9 mouse cellular contexts compared by ENCODE assay signal in genomic region chr11:119945343-119945742, GRCm38 (mm10). TPM values are rescaled to one million over a fixed set of nuclear protein-coding genes. Genes with fewer than 3 reads are reported as not detected.
A peak's percentile ranks its signal among the peaks of the same experiment; 100 is the strongest.
DNase-seq lines count a peak whose midpoint lies in the region; ATAC-seq and TF ChIP-seq lines count a peak whose summit lies in the region.
"Had no signal": no experiment of that assay in that cellular context is flagged by ENCODE, and none has a peak within 500 bp of the region (broad histone marks: within the 10 kb centered on the region; RNA-seq: fewer than 3 reads in every experiment).

No protein-coding gene starts in this region.

- ATAC-seq in embryonic facial prominence, embryonic 13.5 days (ENCODE audit: insufficient number of reproducible peaks, insufficient read depth, low FRiP score, low TSS enrichment, low read depth), result no peak
- peak; percentile 13; the same call in 1 of the 2 replicates for ATAC-seq in heart, embryonic 14.5 days (ENCODE audit: insufficient number of reproducible peaks, insufficient read depth, low FRiP score, low read depth)
- peak; percentile 11 for ATAC-seq in liver, postnatal 0 days

- H3K4me3 ChIP-seq in embryonic facial prominence, embryonic 13.5 days, result no peak overlapping the region
- H3K4me3 ChIP-seq in embryonic facial prominence, embryonic 10.5 days, result no peak overlapping the region
- H3K4me3 ChIP-seq in heart, embryonic 14.5 days (ENCODE audit: control insufficient read depth in 1 of 2, insufficient read depth in 1 of 2, low read depth in 1 of 2, low read length in 2 of 2), result peak overlapping the region in 1 of 2 experiments; percentile 74; a peak in 2 of 4 replicates
- peak overlapping the region; percentile 73 for H3K4me3 ChIP-seq in liver, postnatal 0 days (ENCODE audit: low read depth, low read length)

- no peak for DNase-seq in embryonic facial prominence, embryonic 10.5 days (ENCODE audit: low spot score)
- peak; percentile 69 for DNase-seq in MN1 (ENCODE audit: low spot score)
- DNase-seq in liver, postnatal 0 days, result peak; percentile 67
- DNase-seq in spleen, adult 12 weeks (ENCODE audit: low spot score), result no peak
- DNase-seq in gastrocnemius, postnatal 14 days, result no peak
- no peak for DNase-seq in right cerebral cortex, postnatal 14 days
- DNase-seq: gastrocnemius, postnatal 25 days had no signal

- no peak overlapping the region for H3K9ac ChIP-seq in embryonic facial prominence, embryonic 13.5 days
- H3K9ac ChIP-seq in heart, embryonic 14.5 days (ENCODE audit: low read length), result no peak overlapping the region
- H3K9ac ChIP-seq in liver, postnatal 0 days (replicated peaks), result peak overlapping the region; percentile 81

- intact Hi-C loops in gastrocnemius, postnatal 14 days (cut with DNase I; ENCODE audit: low total_unique reads), result no loop called here

- no peaks in the 10 kb centered on the region for H3K36me3 ChIP-seq in embryonic facial prominence, embryonic 13.5 days
- H3K36me3 ChIP-seq in embryonic facial prominence, embryonic 10.5 days (replicated peaks), result no peaks in the 10 kb centered on the region
- H3K36me3 ChIP-seq in heart, embryonic 14.5 days (ENCODE audit: control insufficient read depth, insufficient read depth, low read length), result no peaks in the 10 kb centered on the region
- no peaks in the 10 kb centered on the region for H3K36me3 ChIP-seq in liver, postnatal 0 days (replicated peaks; ENCODE audit: insufficient read depth, low read length)

- H3K4me1 ChIP-seq in embryonic facial prominence, embryonic 13.5 days, result peaks cover 52% of the 10 kb centered on the region
- peaks cover 70% of the 10 kb centered on the region for H3K4me1 ChIP-seq in embryonic facial prominence, embryonic 10.5 days
- H3K4me1 ChIP-seq in heart, embryonic 14.5 days (ENCODE audit: control insufficient read depth in 2 of 2, insufficient read depth in 2 of 2, low read length in 2 of 2), result peaks cover 18 to 35% of the 10 kb centered on the region in 2 experiments
- H3K4me1 ChIP-seq in liver, postnatal 0 days (ENCODE audit: insufficient read depth), result peaks cover 51% of the 10 kb centered on the region

- H3K9me3 ChIP-seq in embryonic facial prominence, embryonic 13.5 days, result no peaks in the 10 kb centered on the region
- H3K9me3 ChIP-seq in embryonic facial prominence, embryonic 10.5 days, result no peaks in the 10 kb centered on the region
- no peaks in the 10 kb centered on the region for H3K9me3 ChIP-seq in heart, embryonic 14.5 days (ENCODE audit: control insufficient read depth, low read length)
- H3K9me3 ChIP-seq in liver, postnatal 0 days (ENCODE audit: low read length), result no peaks in the 10 kb centered on the region

- no peak overlapping the region for H3K27ac ChIP-seq in embryonic facial prominence, embryonic 13.5 days
- no peak overlapping the region for H3K27ac ChIP-seq in embryonic facial prominence, embryonic 10.5 days (replicated peaks)
- H3K27ac ChIP-seq in heart, embryonic 14.5 days (replicated peaks in 1 of 2; ENCODE audit: control insufficient read depth in 1 of 2, insufficient read depth in 1 of 2, low read depth in 2 of 2, low read length in 2 of 2), result peak overlapping the region; percentile 42 to 62; a peak in 3 of 4 replicates
- H3K27ac ChIP-seq in liver, postnatal 0 days (ENCODE audit: low read depth), result peak overlapping the region; percentile 96

- H3K4me2 ChIP-seq in embryonic facial prominence, embryonic 13.5 days, result peak overlapping the region; percentile 96
- peak overlapping the region; percentile 98 for H3K4me2 ChIP-seq in heart, embryonic 14.5 days (ENCODE audit: low read length)
- peak overlapping the region; percentile 84 for H3K4me2 ChIP-seq in liver, postnatal 0 days (ENCODE audit: low read depth, low read length)

- 83% methylated on average over 7 of the region's 7 CpGs for WGBS in embryonic facial prominence, embryonic 13.5 days
- WGBS in embryonic facial prominence, embryonic 10.5 days, result 92% methylated on average over 7 of the region's 7 CpGs
- 47% methylated on average over 7 of the region's 7 CpGs for WGBS in heart, embryonic 14.5 days
- 61% methylated on average over 7 of the region's 7 CpGs for WGBS in liver, postnatal 0 days (ENCODE audit: insufficient replicate concordance)

- no peak for TF ChIP-seq CTCF in liver, postnatal 0 days (IDR thresholded peaks at IDR 0.05; ENCODE audit: low read depth)

- H3K27me3 ChIP-seq in embryonic facial prominence, embryonic 13.5 days, result 0 out of 2 replicates have a peak, but pooled peaks cover 4% of the 10 kb centered on the region
- peaks cover 30% of the 10 kb centered on the region for H3K27me3 ChIP-seq in embryonic facial prominence, embryonic 10.5 days (replicated peaks; ENCODE audit: low read depth, poor library complexity, severe bottlenecking)
- H3K27me3 ChIP-seq in heart, embryonic 14.5 days (ENCODE audit: control insufficient read depth, insufficient read depth, low read length), result peaks cover 8% of the 10 kb centered on the region; the same call in 1 of the 2 replicates
- H3K27me3 ChIP-seq in liver, postnatal 0 days (ENCODE audit: insufficient read depth, low read length), result peaks cover 9% of the 10 kb centered on the region

- TF ChIP-seq EP300 in liver, postnatal 0 days (IDR thresholded peaks at IDR 0.05; ENCODE audit: low read depth), result peak; percentile 30; the same call in 1 of the 2 replicates

RNA-seq across cellular contexts. Expression of gene Baiap2, which starts 2.8 kb away (rescaled TPM):
- polyA plus RNA-seq in embryonic facial prominence, embryonic 13.5 days (2015; fragmentation: Nextera tagmentation; extraction: Ambion mirVana), result 17.5 and 20.0 TPM in 2 replicates
- polyA plus RNA-seq in embryonic facial prominence, embryonic 10.5 days (2016; fragmentation: Nextera tagmentation; extraction: Ambion mirVana), result 9.6 and 11.0 TPM in 2 replicates
- polyA plus RNA-seq in heart, embryonic 14.5 days (2014; fragmentation: Nextera tagmentation; extraction: Ambion mirVana), result 11.0 and 13.2 TPM in 2 replicates
- polyA plus RNA-seq in liver, postnatal 0 days (2015; fragmentation: Nextera tagmentation; extraction: Ambion mirVana), result 20.8 and 21.3 TPM in 2 replicates
- total RNA-seq in gastrocnemius, postnatal 14 days (2021), result 1 to 10 TPM; 3.4 to 3.9 TPM

RNA-seq across cellular contexts. Expression of gene Chmp6, which starts 32.1 kb away (rescaled TPM):
- polyA plus RNA-seq in embryonic facial prominence, embryonic 13.5 days (2015; fragmentation: Nextera tagmentation; extraction: Ambion mirVana), result 103 and 104 TPM in 2 replicates
- 117 and 120 TPM in 2 replicates for polyA plus RNA-seq in embryonic facial prominence, embryonic 10.5 days (2016; fragmentation: Nextera tagmentation; extraction: Ambion mirVana)
- 62.4 and 65.4 TPM in 2 replicates for polyA plus RNA-seq in heart, embryonic 14.5 days (2014; fragmentation: Nextera tagmentation; extraction: Ambion mirVana)
- 28.0 and 30.5 TPM in 2 replicates for polyA plus RNA-seq in liver, postnatal 0 days (2015; fragmentation: Nextera tagmentation; extraction: Ambion mirVana)
- 10 to 100 TPM; 22.7 to 25.2 TPM for total RNA-seq in gastrocnemius, postnatal 14 days (2021)

Comparison
In these comparisons a context has a peak if more than half of its experiments do, and no peak if none do; other contexts are left out.
1. H3K27ac ChIP-seq: peak in heart, embryonic 14.5 days (2 of 2) and liver, postnatal 0 days (single experiment); none in embryonic facial prominence, embryonic 13.5 days (single experiment) and embryonic facial prominence, embryonic 10.5 days (single experiment).
2. DNase-seq: peak in MN1 (single experiment) and liver, postnatal 0 days (single experiment); none in embryonic facial prominence, embryonic 10.5 days (single experiment), spleen, adult 12 weeks (single experiment), gastrocnemius, postnatal 14 days (single experiment) and right cerebral cortex, postnatal 14 days (single experiment).
3. Peak in every context shown above with its lines, with median percentiles within 50 percentile points of each other: H3K4me2 ChIP-seq.